Mouse (Mus musculus) CH12.LX (cell line): Measurements from ENCODE around the gene Casp4.

ENCODE experiments used
- CTCF ChIP-seq, 2 experiments: IDR thresholded peaks in 1 of 2; conservative IDR thresholded peaks in 1 of 2; 2 replicates each; pipeline ENCODE4 v1.5.1; 2011 to 2012; ENCODE audit warnings: low read depth in 2 of 2, low read length in 2 of 2, improper control_type of control experiment in 1 of 2, inconsistent platforms in 1 of 2, mild to moderate bottlenecking in 1 of 2, moderate library complexity in 1 of 2
- E2F4 ChIP-seq: IDR thresholded peaks from 2 replicates; pipeline ENCODE4 v1.6.1; 2011; ENCODE audit warnings: low read depth, low read length, improper control_type of control experiment; ENCODE audit not compliant: insufficient replicate concordance
- TCF12 ChIP-seq: IDR thresholded peaks from 2 replicates; pipeline ENCODE4 v1.6.1; 2014; ENCODE audit warnings: low read depth, mild to moderate bottlenecking, inconsistent platforms, low read length, improper control_type of control experiment

- TF ChIP-seq CTCF (conservative IDR thresholded peaks at IDR 0.05 in 1 of 2, IDR thresholded peaks at IDR 0.05 in 1 of 2; ENCODE audit: low read depth in 2 of 2, low read length in 2 of 2) (no peak), E2F4 (no peak), TCF12 (no peak)
Measured at GRCm38 (mm10) chr9:5328204-5328603, 19.6 kb downstream of the Casp4 start.
